Mouse (Mus musculus) cerebellum, adult 2 months (tissue): Measurements from ENCODE around the gene Mdp1. TPM values are rescaled to one million over a fixed set of nuclear protein-coding genes. Genes with fewer than 3 reads are reported as not detected.

Experiments
- DNase-seq, 2 experiments: peaks; one replicate each; pipeline ENCODE4 v3.0.0; 2021
- H3K27ac ChIP-seq: fragments of 200-500 bp; 2 replicates; pipeline ENCODE4 v1.5.1; 2012; ENCODE audit warnings: low read length, control low read depth, inconsistent platforms; ENCODE audit not compliant: insufficient read depth
- H3K27me3 ChIP-seq: fragments of 200-500 bp; 2 replicates; pipeline ENCODE4 v1.6.1; 2012; ENCODE audit warnings: inconsistent platforms, mild to moderate bottlenecking, low read length, moderate library complexity; ENCODE audit not compliant: control insufficient read depth, insufficient read depth
- H3K4me1 ChIP-seq: fragments of 200-500 bp; 2 replicates; pipeline ENCODE4 v1.6.1; 2011; ENCODE audit warnings: low read length; ENCODE audit not compliant: control insufficient read depth, insufficient read depth
- H3K4me3 ChIP-seq: fragments of 200-500 bp; replicated peaks from 2 replicates; pipeline ENCODE3; 2011; ENCODE audit warnings: mild to moderate bottlenecking, low read depth, low read length, control low read depth; ENCODE audit not compliant: insufficient read depth
- CTCF ChIP-seq: fragments of 200-500 bp; IDR thresholded peaks from 2 replicates; pipeline ENCODE4 v1.5.1; 2011; ENCODE audit warnings: low read depth, mild to moderate bottlenecking, control low read depth, low read length, moderate library complexity, borderline replicate concordance; ENCODE audit not compliant: insufficient read depth
- POLR2A ChIP-seq: fragments of 200-500 bp; IDR thresholded peaks from 2 replicates; pipeline ENCODE4 v1.6.1; 2011; ENCODE audit warnings: low read length, control low read depth, borderline replicate concordance; ENCODE audit not compliant: insufficient read depth
- WGBS: fragments of 180-500 bp; shearing (Covaris S2); methylation state at CpG from one replicate; pipeline ENCODE4 v1.1.7; 2018; 5-methylcytosine and 5-hydroxymethylcytosine counted together
- polyA plus RNA-seq: library from polyadenylated mRNA; depleted of rRNA; stranded (reverse); fragments of >200 nt; gene quantifications from 2 replicates; pipeline ENCODE4 v1.2.3, GENCODE M21; 2012

Mdp1 gene
- polyA plus RNA-seq, 1 experiment, result 44.9 TPM

DNA sequence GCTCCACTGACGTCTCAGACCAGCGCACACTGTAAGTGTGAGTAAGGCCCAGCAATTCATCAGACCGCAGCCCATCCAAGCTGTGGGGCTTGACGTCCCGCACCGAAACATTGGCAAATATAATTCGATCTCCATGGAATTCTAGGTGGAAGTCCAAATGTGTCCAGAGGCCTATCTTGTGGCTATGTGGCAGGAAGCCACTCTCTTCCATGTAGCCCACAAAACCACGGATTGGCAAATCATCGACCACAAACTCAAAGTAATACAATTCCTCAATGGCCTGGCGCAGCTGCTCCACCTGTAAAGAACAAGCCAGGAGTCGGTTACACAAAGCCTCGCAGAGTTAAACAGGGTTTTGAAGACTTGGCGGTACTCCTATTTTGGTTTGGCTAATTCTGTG lies 19.0 kb downstream of the Mdp1 start:
- 93% methylated on average over 13 of the region's 13 CpGs for WGBS
- Histone ChIP-seq H3K4me3 (no peak overlapping the region), H3K27me3 (no peaks in the 10 kb centered on the region), H3K4me1 (no peaks in the 10 kb centered on the region; the same call in 1 of the 2 replicates), H3K27ac (no peak overlapping the region)
- TF ChIP-seq CTCF, result no peak
- no peak for DNase-seq

GRCm38 (mm10) chr14:55640816-55641215 lies 19.5 kb downstream of the Mdp1 start:
- TF ChIP-seq CTCF (no peak), POLR2A (no peak)
- WGBS, result 95% methylated on average over 14 of the region's 14 CpGs
- Histone ChIP-seq H3K4me3 (no peak overlapping the region), H3K27ac (no peak overlapping the region), H3K4me1 (no peaks in the 10 kb centered on the region; the same call in 1 of the 2 replicates), H3K27me3 (no peaks in the 10 kb centered on the region)
- no peak for DNase-seq

DNA sequence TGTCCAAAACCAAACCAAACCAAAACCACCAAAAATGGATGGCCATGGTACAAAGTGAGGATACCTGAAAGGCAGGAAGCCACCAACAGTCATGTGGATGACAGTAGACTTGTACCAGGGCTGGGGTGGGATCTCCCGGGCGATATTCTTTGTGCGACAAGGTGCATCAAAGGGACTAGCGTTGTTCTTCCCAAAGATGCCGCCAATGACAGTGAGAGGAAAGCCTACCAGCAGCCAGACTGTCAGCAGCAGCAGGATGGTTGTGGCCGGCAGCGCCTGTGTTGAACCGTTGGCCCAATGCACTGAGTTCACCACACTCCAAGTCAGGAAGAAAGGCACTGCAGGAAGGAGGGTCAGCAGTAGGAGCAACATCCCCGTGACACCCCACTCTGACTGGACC lies 22.5 kb downstream of the Mdp1 start, which contains the start of gene Gm49378:
Gene Gm49378 (minus strand): TSS at position 101 of the 400 bp plus-strand sequence.
- Histone ChIP-seq H3K27ac (no peak within 1 kb of the TSS), H3K4me3 (no peak within 1 kb of the TSS), H3K27me3 (no peaks in the 10 kb centered on the region), H3K4me1 (peaks cover 7% of the 10 kb centered on the region)
- no peak for TF ChIP-seq POLR2A
- no peak for TF ChIP-seq CTCF
- no peak for DNase-seq
- WGBS, result 94% methylated on average over 9 of the region's 9 CpGs

DNA sequence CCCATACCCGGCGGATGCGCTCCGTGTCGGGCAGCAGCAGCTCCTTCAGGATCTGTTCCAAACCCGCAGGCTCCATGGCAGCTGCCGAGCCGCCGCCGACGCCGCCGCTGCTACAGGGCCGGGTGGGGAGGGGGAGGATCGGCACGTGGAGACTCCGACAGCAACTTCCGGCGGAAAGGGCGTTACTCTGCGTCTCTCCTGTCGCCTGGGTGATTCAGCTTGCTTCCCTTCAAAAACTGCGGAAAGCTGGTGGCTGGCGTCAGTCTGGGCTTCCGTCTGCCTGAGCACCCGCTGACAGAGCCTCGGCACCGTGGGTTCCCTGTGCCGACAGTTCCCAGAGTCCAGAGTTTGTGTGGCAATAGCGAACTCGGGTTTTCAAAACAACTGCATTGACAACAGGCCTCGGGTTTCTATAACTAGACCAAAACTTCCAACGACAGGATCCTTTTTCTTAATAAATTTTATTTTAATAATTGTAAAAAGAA lies 24.7 kb downstream of the Mdp1 start, which contains the start of gene Ipo4:
Gene Ipo4 (minus strand): TSS at position 435 of the 485 bp plus-strand sequence.
- Histone ChIP-seq H3K27ac (peak within 1 kb of the TSS; percentile 44), H3K4me1 (peaks cover 7% of the 10 kb centered on the region), H3K27me3 (no peaks in the 10 kb centered on the region), H3K4me3 (peak within 1 kb of the TSS; percentile 66)
- WGBS, result 1% methylated on average over 33 of the region's 33 CpGs
- TF ChIP-seq CTCF, result no peak
- peak; percentile 60; the same call in 1 of the 2 replicates for TF ChIP-seq POLR2A
- DNase-seq, result peak; percentile 84 to 88

DNA sequence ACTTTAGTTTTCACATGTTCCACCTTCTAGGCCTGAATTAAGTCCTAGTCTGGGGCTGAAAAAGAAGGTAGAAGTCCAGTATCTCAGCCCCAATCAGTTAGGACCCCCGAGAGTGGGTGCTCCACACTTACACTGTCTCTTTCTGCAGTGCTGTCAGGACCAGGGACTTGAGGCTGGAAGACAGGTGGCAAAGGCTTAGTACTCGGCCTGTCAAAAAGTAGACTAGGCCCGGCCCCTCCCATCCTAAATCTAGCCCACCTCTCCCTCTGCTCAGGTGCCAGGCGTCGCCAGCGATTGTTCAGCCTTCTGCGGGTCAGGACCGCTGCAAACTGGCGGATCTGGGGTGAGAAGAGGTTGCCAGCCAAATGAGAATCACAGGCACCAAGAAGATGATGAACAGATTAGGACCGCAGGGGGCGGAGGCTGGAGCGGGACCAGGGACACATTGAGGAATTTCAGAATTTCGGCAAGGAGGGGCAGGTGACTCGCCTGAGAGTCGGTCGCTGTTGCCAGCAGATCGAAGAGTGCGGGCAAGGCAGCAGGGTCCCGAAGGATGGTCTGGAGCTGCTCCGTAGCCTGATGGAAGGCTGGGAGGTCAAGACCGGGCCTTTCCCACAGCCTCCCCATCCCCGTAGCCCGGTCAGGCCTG lies 25.3 kb downstream of the Mdp1 start:
- no peak for TF ChIP-seq CTCF
- TF ChIP-seq POLR2A, result no peak
- Histone ChIP-seq H3K27me3 (no peaks in the 10 kb centered on the region), H3K27ac (peak overlapping the region; percentile 44), H3K4me3 (peak overlapping the region; percentile 66), H3K4me1 (peaks cover 7% of the 10 kb centered on the region)
- under 1% methylated on average over 23 of the region's 23 CpGs for WGBS
- DNase-seq, result peak; percentile 68 to 70

DNA sequence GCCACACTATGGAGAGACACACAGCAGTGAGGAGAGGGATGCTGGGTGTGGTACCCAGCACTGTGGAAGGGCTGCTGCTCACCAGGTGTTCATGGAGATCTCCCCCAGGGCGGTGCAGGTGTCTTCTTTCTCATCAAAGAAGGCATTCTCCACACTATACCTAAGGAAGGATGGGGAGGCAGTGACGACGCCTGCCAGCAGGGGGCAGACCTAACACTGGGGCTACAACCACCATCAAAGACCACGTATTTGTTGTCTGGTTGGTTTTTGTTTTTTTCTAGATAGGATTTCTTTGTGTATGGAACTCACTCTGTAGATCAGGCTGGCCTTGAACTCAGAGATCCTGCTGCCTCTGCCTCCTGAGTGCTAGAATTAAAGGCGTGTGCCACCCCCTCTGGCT lies 31.0 kb downstream of the Mdp1 start:
- peak; percentile 64; the same call in 1 of the 2 replicates for TF ChIP-seq CTCF
- no peak for TF ChIP-seq POLR2A
- whole genome bisulfite sequencing, result 46% methylated on average over 5 of the region's 5 CpGs
- no peak for DNase-seq
- Histone ChIP-seq H3K4me3 (no peak overlapping the region), H3K27ac (no peak overlapping the region), H3K27me3 (no peaks in the 10 kb centered on the region), H3K4me1 (peaks cover 5% of the 10 kb centered on the region)

GRCm38 (mm10) chr14:55628077-55628827 lies 32.1 kb downstream of the Mdp1 start:
- H3K4me3 ChIP-seq, result no peak overlapping the region
- H3K4me1 ChIP-seq, result no peaks in the 10 kb centered on the region
- TF ChIP-seq POLR2A (no peak), CTCF (no peak)
- no peak for DNase-seq
- no peak overlapping the region for H3K27ac ChIP-seq
- 86% methylated on average over 27 of the region's 27 CpGs for WGBS
- no peaks in the 10 kb centered on the region for H3K27me3 ChIP-seq
